Mouse (Mus musculus) skeletal muscle tissue, postnatal 0 days (tissue): ENCODE measurements around the gene Slc6a11. TPM values are rescaled to one million over a fixed set of nuclear protein-coding genes. Genes with fewer than 3 reads are reported as not detected.

Experiments
- polyA plus RNA-seq: library from polyadenylated mRNA; unstranded; fragments of >200 nt; fragmentation: Nextera tagmentation; extraction: Ambion mirVana; gene quantifications from 2 replicates; pipeline ENCODE4 v1.2.1, GENCODE M21; 2015

The Slc6a11 gene
- 0.12 and 0.15 TPM in 2 replicates for polyA plus RNA-seq

DNA sequence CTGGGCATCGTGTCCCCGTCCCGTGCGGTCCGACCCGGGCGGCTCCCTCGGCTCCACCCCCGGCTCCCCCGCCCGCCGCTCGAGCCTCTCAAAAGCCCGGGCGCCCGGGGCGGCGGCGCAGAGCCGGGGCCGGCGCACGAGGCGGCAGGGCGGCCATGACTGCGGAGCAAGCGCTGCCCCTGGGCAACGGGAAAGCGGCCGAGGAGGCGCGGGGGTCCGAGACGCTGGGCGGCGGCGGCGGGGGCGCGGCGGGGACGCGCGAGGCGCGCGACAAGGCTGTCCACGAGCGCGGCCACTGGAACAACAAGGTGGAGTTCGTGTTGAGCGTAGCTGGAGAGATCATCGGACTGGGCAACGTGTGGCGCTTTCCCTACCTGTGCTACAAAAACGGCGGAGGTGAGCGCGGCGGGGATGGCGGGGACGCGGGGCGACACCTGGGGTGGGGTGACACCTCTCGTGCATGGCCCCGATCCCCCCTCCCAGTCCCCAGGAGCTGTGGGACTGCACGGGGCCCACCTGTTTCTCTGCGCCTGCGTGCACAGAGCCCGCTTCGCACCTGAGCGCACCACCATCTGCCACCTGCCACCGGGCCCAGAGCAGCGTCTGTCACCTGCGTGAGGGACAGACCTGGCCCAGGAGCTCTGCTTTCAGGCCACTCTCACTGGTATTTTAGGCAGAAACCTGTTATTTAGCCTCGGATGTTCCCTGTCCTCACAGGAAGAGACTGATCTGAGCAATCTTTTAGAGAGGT is at the start of gene Slc6a11:
Slc6a11 (plus strand) TSS at position 120 of the 751 bp plus-strand sequence.

DNA sequence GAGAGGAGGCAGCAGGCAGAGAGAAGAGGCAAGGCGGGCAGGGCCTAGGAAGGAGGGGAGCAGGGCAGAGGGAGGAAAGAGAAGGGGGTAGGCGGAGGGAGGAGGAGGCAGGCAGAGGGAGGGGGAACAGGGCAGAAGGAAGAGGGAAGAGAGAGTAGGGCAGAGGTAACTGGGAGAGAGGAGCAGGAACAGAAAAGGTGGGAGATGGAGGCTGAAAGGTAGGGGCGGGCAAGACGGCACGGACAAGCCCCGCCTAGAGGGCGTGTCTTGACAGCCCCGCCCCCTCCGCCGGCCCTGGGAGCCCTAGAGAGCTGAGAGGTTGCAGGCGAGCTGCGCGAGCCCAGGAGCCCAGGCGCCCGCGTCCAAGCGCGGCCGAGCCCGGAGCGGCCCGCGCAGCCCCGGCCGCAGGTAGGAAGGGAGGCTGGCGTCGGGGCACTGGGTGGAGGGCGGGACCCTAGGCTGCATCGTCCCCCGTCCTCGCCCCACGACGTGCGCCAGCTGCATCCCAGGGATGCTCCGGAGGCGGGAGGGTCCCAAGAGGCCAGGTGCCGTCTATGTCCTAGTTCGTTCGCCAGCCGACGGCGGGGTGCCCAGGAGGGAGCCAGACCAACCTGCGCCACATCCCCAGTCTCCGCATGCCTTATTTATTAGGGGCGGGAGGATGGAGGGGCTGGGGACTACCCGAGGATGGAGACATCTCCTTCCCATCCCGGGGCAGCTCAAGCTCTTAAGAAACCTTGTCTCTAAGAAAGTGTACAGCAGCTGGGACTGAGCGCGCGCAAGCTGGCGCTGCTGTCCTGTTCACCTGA is 151.6 kb downstream of the Slc6a11 start, which contains the start of gene Slc6a1:
Slc6a1 (plus strand) TSS at position 167 of the 809 bp plus-strand sequence.

Other genes with a start within 250 kb of the Slc6a11 start
- 0.09 and 0.12 TPM in 2 replicates for gene Atp2b2, start 88.6 kb upstream of the Slc6a11 start, polyA plus RNA-seq
- gene Slc6a1, start 151.4 kb downstream of the Slc6a11 start, polyA plus RNA-seq = not detected in 2 replicates